Mouse (Mus musculus) right cerebral cortex, adult 2 months (tissue): Measurements from ENCODE around the gene Brdt.

Source experiments
- DNase-seq, 2 experiments: peaks; one replicate each; pipeline ENCODE4 v3.0.0; 2021 to 2022; ENCODE audit warnings: low spot score in 2 of 2

The Brdt gene

DNA sequence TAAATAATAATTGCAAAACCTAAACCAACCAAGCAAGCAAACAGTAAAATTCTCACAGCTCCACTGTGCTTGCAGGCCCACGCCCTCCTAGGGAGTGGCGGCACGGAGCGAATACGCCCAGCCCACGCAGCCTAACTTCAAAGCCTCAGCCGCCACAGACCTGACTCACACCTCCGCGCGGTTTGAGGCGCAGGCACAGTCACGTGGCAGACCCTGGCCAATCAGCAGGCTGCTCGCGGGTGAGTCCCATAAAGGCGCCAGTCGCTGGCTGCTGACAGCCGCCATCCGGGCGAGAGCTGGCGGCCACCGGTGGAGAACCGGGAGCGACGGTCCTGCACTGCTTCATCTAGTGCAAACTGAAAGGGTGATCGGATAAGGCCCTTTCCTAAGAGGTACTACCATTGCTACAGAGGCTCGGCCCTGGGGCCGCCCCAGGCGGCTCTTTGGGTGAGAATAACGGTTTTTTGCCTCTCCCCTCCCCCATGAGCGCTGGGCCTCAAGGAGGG, at the start of gene Brdt:
Gene Brdt, plus strand, starts transcription at position 244 of the 506 bp plus-strand sequence.
- no peak for DNase-seq

DNA sequence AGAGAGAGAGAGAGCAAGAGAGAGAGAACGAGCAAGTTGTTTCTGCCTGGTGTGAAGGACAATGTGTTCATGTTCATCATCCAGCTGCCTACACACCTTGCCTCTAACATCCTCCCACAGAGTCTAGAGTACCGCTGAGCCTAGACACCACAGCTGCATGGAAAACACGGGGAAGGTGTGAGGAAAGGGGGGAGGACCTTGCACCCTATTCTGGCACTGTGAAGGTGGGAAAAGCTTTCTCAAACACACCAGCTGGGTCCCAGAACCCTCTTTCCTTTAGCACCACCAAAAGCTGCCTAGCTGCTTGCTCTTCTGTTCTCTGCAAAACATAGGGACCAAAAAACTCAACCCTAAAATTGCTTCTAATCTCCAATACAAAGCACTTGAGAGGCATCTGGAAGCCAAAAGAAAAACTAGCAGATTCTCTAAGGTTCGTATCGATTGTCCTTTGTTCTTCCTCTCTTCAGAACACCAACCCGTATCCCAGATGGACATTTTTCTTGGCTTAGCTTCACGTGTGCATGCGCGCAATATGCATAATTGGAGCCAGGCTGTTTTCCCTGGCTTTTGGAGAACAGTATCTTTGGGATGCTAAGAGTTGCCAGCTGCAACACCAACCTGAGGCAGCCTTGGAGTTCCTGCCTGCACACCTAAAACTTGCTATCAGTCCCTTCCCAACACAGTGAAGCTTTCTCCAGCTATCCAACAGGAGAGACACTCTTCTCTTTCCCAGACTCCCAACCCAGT, 48.2 kb upstream of the Brdt start:
- peak in 1 of 2 experiments; percentile 8 for DNase-seq

DNA sequence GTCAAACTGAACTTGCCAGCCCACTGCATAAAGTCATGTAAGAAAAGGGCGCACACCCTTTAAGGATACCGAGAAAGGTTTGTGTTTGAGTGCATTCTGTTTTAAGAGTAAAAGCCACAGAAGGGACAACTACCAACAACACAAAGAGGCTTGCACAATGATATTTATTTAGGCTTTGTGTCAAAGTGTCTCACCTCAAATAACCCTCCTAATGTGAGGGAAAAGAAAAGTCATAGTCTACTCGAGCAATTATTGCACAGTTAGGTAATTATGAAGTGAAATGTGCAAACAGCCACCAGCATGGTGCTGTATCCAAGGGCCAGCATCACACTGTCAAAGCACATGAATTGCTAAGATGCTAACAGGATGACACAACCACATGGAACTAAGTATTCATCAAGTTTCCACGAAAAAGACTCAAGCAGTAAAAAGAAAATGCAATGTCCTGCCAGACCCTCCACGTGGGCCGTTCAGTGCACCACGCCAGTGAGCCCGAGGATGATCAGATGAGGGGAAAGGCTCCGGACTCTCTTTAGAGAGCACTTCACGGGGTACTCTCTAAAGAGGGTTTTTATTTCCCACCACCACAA, 46.9 kb upstream of the Brdt start:
- DNase-seq = no peak

DNA sequence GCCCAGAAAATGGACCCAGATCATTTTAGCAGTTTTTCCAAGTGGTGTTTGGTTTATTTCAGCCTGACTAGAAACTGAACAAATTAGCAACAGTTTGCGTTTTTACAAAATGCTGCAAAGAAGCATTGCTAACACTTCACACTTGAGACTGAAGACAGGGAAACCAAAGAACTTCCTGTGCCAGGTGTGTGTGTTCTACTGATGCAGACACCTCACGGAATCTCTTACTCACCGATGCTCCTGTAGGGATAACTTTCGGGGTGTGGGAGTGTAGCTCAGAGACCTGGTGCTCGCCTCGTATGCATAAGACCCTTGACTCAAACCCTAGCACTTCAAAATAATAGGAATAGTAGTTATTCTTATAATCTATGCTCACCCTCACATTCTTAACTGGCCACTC, 45.4 kb upstream of the Brdt start:
- no peak for DNase-seq

DNA sequence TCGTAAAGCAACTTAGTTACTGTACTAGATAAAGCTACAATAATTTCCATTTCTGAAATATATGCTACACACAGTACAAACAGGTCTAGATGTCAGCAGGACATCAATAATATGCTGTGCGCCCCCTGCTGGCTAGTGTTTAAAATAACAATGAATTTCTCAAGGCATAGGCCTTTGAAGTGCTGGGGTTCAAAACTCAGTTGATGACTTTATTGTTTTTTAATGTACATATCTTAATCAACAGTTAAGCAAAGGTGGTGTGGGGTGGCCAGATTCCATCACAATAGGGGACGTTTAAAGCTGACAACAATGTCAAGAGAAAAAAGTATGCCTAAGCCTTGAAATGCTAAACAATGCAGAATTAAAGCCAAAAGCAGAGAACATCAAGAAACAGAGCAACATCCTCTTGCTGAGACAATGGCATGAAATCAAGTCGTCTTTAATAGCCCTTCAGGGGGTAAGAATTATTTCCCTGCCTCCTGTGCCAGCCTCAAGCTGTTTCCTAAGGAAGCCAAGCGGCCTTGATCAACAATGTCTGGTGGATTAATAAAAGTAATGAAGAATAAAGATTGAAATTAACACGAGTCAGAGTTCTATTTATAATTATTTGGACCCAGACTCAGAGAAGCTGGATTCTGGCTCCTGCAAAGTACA, 43.6 kb upstream of the Brdt start:
- peak in 1 of 2 experiments; percentile 73 for DNase-seq

DNA sequence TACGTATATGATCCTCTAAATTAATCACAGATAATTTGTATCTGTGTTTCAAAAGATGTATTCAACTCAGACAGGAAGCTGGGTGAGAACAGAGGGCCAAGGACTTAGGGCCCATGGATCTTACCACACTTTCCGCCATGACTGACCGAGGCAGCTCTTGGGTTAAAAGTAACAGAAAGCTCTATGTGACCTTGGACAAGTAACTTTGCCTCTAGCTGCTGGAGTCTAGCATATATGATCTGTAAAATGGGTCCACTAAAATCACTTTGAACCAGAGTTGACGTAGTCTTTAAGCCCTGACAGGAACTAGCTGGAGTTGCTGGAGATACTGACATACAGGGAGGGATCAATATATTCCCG, 43.1 kb upstream of the Brdt start:
- DNase-seq = no peak

DNA sequence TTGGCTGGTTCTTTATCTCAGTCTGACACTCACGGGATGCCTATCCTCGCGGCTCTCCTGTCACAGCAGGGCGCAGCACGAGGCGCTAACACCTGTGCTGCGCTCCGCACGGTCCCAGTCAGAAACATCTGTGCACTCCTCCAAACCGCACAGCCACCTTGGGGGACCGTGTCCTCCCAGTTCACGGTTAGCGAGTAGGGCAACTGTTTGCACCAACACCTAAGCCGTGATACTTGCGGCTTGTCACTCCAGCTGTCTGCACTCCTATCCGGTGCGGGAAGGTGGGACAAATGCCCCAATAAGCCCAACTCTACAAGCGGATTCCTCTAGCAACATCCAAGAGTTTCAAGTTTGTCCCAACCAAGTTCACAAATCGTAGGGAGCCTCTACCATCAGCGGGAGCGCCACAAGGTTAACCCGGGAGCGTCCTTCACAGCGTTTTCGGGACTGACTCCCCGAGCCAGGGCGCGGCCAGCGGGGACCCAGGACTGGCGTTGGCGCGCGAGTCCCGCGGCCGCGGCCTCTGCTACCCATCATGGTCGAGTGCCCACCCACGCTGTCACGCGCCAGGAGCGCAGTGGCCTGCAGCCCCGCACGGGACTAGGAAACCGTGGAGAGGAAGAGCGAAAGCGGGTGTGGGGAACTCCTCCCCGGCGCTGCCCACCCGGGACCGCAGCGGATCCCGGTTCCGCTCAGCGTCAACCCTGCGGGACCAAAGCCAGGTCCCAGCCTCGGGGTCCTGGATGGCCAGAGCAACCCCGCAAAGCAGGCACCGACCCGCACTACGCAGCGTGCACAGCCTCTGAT, 42.3 kb upstream of the Brdt start:
- peak; percentile 21 to 41 for DNase-seq

DNA sequence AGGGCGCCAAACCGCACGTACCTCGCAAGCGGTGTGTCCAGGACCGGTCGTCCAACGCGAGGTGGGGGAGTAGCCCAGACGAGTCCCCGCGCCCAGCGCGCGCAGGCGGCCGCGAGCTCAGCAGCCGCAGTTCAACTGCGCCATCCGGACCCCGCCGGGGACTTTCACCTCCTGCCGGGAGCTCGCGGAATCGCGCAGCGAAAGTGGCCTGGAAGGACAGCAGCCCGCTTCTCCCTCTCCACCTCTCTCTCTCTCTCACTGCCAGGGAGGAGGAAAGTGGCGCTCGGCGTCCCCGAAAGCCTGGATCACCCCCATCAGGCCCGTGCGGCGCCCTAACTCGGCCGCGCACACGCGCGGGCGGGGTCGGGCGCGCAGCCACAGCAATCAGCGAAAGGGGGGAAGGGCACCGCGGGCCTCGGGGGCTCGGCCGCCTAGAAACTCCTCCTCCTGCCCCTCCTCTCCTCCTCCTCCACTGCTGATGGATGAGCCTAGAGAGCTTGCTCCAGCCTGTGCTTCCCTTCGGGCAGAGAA, 41.7 kb upstream of the Brdt start, which contains the start of gene Tgfbr3:
Gene Tgfbr3, minus strand, starts transcription at position 396 of the 531 bp plus-strand sequence.
- DNase-seq = peak; percentile 64 to 65

DNA sequence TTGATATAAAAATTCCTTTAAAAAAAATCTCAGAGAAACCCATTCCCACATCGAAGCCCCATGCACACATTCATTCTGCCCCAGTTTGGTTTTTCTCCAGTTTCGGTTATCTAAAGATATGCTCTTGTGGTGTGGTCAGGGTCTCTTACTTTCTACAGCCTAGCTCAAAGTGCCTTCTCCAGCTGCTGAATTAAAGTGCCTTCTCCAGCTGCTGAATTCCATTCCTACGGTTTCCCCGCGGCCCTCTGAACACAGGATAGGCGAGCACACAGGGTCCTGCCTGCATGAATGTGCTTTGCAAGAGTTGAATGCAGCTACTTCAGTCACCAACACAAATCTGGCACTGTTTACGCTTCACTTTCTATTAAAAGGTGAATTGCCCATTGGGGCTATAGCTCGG, 41.0 kb upstream of the Brdt start:
- DNase-seq = no peak

DNA sequence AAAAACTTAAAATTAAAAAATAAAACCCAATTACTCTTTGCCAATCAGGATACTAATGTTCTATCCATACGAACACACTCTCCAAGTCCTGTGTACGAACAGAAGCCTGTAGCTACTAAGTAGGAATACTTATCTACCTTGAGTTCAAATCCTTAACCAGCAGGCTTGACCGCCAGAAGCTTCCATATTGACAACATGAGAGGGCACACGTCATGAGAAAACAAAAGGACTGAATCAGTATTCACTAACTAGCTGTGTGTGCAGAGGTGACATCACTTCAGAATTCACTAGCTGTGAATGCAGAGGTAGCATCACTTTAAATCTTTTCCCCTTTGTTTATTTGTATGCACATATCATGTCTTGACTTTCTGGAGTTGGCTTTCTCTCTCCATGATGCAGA, 36.9 kb upstream of the Brdt start:
- no peak for DNase-seq

DNA sequence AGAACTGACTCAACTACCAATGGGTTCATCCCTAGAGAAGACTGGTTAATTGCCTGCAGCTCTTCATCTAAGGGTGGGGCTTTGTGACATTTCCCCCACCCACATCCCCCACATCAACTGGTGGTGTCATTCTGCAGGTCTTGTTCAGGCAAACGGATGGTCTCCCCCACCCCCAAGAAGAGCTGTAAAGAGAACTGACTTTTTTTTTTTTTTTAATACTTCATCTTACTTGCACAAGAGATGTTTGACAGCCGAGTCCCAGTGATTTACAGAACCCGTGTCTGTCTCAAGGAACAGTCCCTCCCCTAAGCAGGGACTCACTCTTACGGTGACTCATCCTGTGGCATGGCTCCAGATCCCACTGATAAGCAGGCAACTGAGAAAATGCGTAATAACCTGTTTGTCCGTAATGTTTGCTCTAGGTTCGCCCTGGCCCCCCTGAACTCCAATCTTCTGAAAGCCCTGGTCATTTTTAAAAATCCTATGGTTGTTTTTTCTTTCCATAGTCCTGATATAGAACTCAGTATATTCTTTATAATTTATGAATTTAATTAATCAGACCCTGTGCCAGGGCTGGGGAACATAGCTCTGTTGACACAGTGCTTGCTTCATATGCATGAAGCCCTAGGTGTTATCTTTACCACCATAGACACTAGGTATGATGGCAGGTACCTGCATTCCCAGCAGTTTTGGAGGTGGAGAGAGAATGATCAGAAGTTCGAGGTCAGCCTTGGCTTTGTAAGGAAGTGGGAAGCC, 35.7 kb upstream of the Brdt start:
- no peak for DNase-seq

DNA sequence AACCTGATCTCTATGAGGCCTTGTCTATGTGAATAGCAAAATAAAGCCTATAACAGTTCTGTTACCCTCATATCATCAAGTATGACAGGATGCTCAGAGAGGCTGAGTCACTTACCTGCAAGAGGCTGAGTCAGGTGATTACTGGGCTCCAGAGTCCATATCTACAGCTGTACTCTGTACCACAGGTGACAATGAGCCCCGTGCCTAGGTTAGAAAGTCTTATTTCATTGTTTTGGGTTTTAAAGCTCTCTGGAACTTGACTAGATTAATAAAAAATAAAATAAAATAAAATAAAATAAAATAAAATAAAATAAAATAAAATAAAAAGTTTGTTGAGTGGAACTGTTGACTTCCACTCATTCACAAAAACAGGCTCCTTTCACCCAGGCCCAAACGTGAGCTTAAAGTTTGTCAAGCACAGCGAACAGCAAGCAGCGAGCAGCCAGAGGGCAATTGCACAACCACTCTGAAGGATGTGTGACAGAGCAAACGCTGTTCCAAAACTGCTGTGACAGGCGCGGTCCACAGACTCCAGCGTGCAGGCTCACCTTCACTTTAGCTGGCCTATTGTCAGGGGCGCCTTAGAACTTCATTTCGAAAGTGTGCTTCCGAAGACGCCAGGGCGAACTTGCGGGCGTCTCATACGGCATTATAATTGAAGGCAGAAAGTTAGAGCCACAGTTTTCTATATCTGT, 35.0 kb upstream of the Brdt start:
- DNase-seq = no peak

DNA sequence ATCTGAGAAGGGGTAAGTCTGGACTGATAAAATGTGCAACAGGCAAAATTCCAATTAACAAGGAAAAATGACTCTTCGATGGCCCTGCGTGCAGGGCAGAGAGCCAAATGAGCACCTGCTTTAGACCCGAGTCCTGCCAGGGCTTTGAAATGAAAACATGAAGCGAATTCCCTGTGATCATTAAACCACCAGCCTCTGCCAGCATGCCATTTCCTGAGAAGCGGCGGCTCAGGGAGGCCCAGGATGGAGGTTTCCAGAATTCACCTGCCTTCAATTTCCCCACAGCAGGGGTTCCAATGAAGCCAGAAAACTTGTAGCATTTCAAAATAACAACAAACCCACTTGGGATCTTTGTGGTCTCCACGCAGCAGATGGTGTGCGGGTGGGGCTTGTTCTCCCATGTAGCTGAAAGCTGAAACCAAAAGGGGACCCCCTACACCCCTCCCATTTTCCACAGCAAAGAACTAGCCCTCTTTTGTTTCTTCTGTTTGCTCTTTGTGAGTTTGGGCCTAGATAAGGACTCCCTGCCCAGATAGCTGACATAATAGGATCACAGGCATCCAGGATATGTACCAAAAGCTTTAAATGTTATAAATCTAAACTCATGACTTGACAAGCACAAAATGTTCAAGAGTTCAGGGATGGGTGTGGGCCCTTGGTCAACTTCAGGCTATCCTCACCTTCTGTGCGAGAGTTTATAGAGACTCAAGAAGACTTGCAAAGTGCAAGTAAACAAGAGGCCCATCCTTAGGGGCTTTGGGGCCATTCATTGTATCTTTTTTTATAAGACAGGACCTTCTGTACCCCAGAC, 34.2 kb upstream of the Brdt start:
- DNase-seq = no peak

DNA sequence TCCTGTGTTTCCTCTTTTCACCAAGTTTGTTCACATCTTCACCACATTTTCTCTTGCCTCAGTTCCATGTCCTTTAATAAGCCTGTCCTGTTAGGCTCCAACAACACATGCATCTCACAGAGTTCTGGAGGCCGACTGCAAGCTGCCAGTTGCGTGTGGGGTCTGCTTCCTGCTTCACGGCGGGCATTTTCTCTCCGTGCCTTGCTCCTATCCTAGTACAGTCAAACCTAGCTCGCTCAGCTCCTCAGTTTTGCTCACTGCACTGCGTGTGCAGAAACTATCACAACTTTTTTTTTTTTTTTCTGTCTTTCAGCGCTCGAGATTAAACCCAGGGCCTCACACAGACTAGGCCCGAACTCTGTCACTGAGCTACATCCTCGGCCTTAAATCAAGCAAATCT, 32.1 kb upstream of the Brdt start:
- no peak for DNase-seq

DNA sequence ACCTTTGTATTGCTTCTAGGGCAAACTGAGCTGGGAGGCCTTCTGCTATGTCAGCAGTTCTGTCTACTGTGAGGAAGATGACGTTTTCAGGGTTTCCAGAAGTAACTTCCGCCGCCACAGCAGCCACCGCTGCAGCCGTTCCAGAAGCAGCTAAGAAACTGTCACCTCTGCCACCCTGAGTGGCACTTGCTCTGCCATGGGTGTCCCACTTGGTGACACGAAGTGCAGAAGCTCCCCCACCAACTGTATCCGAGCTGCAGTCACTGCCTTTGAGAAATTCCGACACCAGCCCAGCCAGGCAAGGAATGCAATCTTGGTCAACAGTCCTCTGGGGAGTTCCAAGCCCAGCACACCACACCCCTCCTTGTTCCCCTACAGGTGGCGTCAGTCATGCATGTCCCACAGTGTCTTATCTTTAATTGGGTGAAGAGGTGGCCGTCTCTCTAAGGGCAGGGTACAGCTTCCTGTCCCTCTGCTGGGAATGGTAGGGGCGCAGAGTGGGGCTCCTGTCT, 27.6 kb upstream of the Brdt start:
- no peak for DNase-seq

DNA sequence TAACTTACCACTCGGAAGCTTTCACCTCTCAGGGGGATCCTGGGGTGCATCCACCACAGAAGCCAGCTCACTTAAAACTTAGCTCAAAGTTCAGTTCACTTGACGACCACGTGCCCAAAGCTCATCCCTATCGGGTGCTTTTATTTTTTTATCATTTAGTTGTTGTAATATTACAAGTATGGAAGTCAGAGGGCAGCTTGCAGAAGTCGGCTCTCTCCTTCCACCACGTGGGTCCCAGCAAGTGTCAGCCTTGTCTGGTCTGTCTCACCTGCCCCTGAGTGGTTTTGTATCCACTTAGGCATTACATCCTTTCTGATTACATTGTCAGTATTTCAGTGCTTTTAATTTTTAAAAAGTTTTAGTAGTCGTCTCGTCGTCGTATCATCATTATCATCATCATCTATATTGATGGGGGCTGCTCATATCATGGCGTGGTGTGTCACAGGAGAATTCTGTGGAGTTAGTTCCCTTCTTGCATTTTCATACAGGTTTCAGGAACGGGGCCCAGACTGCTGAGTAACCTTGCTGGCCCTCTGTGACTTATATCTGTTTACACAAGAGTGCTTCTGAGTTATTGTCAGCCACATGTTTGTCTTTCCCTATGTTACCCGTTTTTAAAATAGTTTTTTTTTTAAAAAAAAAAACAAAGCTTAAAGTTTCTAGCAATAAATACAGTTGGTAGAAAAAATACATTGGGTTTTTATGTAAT, 26.7 kb upstream of the Brdt start:
- no peak for DNase-seq

DNA sequence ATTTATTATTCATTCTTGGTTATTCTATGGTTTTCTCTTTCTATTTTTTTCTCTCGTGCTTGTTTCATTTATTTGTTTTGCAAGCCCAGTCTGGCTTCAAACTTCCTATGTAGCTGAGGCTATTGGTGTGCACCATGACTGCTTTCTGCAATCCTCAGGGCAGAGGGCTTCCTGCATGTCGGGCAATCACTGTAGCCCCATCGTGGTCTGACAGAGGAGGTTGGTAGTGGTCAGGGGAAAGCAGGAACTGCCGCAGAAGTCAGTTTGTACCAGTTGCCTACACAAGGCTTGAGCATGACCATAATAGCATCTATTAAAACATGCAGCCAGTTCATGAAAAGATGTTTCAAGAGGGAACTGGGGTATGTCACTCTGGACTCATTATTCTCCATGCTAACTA, 23.5 kb upstream of the Brdt start:
- DNase-seq = no peak

DNA sequence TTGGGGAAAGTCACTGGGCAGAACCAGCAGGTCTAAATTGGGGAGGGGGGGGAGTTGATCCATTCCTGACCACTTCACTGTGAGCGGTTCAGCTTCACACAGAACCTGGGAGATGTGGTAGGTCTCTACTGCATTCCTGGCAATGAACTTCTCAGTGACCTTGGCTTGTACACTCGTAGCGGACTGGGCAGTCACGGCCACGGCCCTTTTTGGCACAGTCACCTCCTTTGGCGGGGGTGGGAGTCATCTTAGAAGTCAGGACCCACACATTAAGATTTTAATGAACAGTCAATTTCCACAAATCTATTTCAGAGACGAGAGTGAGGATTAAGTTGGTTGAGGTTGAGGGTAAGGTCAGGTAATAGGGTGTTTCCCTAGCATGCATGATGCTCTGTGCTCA, 13.8 kb upstream of the Brdt start:
- DNase-seq = no peak

DNA sequence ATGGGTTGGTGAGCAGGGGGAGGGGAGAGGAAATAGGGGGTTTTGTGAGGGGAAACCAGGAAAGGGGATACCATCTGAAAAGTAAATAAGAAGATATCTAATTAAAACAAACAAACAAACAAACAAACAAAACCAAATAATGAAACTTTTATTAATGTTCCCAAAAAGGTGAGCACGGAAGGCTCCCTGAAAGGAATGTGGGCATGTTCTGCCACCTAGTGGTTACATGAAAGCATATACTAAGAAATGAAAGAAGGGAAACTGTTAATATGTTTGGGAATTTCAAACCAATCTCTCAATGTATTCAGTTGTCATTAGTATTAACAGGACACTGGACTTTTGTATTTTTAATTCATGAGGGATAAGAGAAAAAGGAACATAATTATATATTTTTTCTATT, 10.3 kb upstream of the Brdt start:
- DNase-seq = peak in 1 of 2 experiments; percentile 37
